8 mouse cellular contexts compared by ENCODE assay signal in the genomic region with DNA sequence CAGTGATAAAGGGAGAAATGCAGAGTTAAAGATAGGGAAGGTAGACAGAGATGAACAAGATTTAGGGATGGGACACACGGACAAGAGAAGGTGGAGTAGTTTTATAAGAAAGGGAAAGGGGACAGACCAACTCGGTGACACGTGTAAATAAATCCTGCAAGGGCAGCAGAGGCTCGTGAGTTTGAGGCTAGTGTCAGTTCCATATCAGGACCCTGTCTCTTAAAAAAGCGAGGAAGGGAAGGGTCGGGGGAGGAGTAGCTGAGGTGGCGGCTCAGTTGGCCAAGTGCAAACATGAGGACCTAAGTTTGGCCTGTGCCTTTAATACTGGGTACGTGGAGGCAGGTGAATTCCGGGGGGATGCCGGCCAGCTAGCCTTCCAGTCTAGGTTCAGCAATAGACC. TPM values are rescaled to one million over a fixed set of nuclear protein-coding genes. Genes with fewer than 3 reads are reported as not detected.
DNase-seq lines count a peak whose midpoint lies in the region; ATAC-seq and TF ChIP-seq lines count a peak whose summit lies in the region.

No protein-coding gene starts in this region.

- no peak overlapping the region for H3K27ac ChIP-seq in liver, embryonic 12.5 days
- H3K27ac ChIP-seq in stomach, postnatal 0 days (replicated peaks) = no peak overlapping the region

- 39% methylated on average over 10 of the region's 10 CpGs for whole genome bisulfite sequencing in liver, embryonic 12.5 days (ENCODE audit: insufficient replicate concordance)
- WGBS in stomach, postnatal 0 days = 25% methylated on average over 10 of the region's 10 CpGs

- ATAC-seq in megakaryocyte, adult 5-6 weeks (ENCODE audit: poor library complexity, severe bottlenecking) = no peak
- no peak for ATAC-seq in liver, embryonic 12.5 days
- ATAC-seq in stomach, postnatal 0 days (ENCODE audit: low FRiP score, low TSS enrichment) = no peak
- no peak for ATAC-seq in granulocyte monocyte progenitor cell, adult 5-6 weeks (replicated peaks; ENCODE audit: poor library complexity, severe bottlenecking)

- H3K36me3 ChIP-seq in megakaryocyte, embryonic 14.5 days (replicated peaks; ENCODE audit: low read length) = no peaks in the 10 kb centered on the region
- no peaks in the 10 kb centered on the region for H3K36me3 ChIP-seq in liver, embryonic 12.5 days
- H3K36me3 ChIP-seq in stomach, postnatal 0 days (ENCODE audit: control insufficient read depth, insufficient read depth, low read length) = no peaks in the 10 kb centered on the region

- peak overlapping the region; percentile 18; the same call in 1 of the 2 replicates for H3K9ac ChIP-seq in liver, embryonic 12.5 days
- peak overlapping the region; percentile 23; the same call in 1 of the 2 replicates for H3K9ac ChIP-seq in stomach, postnatal 0 days (ENCODE audit: low read length)

- H3K4me2 ChIP-seq in liver, embryonic 12.5 days = peak overlapping the region; percentile 70
- peak overlapping the region; percentile 62 for H3K4me2 ChIP-seq in stomach, postnatal 0 days (replicated peaks; ENCODE audit: low read depth)

- H3K9me3 ChIP-seq in megakaryocyte, embryonic 14.5 days = peaks cover 1% of the 10 kb centered on the region
- no peaks in the 10 kb centered on the region for H3K9me3 ChIP-seq in liver, embryonic 12.5 days (replicated peaks)
- H3K9me3 ChIP-seq in stomach, postnatal 0 days (ENCODE audit: control insufficient read depth, low read length) = no peaks in the 10 kb centered on the region

- intact Hi-C loops in left cerebral cortex, postnatal 36 days (cut with DNase I) = loop anchor here (2.0 to 5.0 kb wide), 3 partner anchors 39 to 169 kb away; no protein-coding TSS in a partner anchor

- DNase-seq in cerebellum, adult 9-11 months = peak; percentile 50
- no peak for DNase-seq in cerebellum, adult 8-10 months
- no peak for DNase-seq in stomach, postnatal 0 days (ENCODE audit: low spot score)
- DNase-seq in left cerebral cortex, postnatal 36 days (ENCODE audit: low spot score in 2 of 2) = no peak

- no peak for TF ChIP-seq CTCF in stomach, postnatal 0 days (IDR thresholded peaks at IDR 0.05; ENCODE audit: low read depth)

- H3K4me3 ChIP-seq in megakaryocyte, embryonic 14.5 days (replicated peaks) = peak overlapping the region; percentile 89
- H3K4me3 ChIP-seq in liver, embryonic 12.5 days = peak overlapping the region; percentile 44
- H3K4me3 ChIP-seq in stomach, postnatal 0 days (ENCODE audit: low read depth, low read length) = peak overlapping the region; percentile 37

- TF ChIP-seq EP300 in stomach, postnatal 0 days (optimal IDR thresholded peaks at IDR 0.05) = no peak

- peaks cover 31% of the 10 kb centered on the region for H3K27me3 ChIP-seq in megakaryocyte, embryonic 14.5 days (replicated peaks)
- peaks cover 71% of the 10 kb centered on the region for H3K27me3 ChIP-seq in liver, embryonic 12.5 days (replicated peaks)
- H3K27me3 ChIP-seq in stomach, postnatal 0 days (ENCODE audit: control insufficient read depth, insufficient read depth, low read length) = no peaks in the 10 kb centered on the region

- H3K4me1 ChIP-seq in megakaryocyte, embryonic 14.5 days = peaks cover 57% of the 10 kb centered on the region
- H3K4me1 ChIP-seq in liver, embryonic 12.5 days = peaks cover 52% of the 10 kb centered on the region
- peaks cover 2% of the 10 kb centered on the region; the same call in 1 of the 2 replicates for H3K4me1 ChIP-seq in stomach, postnatal 0 days (replicated peaks; ENCODE audit: control insufficient read depth, insufficient read depth)

RNA-seq across cellular contexts. Expression of gene Nfix, which starts 11.2 kb away (rescaled TPM):
- polyA plus RNA-seq in megakaryocyte, embryonic 14.5 days (2012; ENCODE audit: insufficient read depth, low replicate concordance) = 18.4 and 27.4 TPM in 2 replicates
- 23.8 and 26.9 TPM in 2 replicates for total RNA-seq in megakaryocyte, adult 5-6 weeks (2015)
- 7.7 and 17.0 TPM in 2 replicates for total RNA-seq in megakaryocyte, adult 5-6 weeks (2017)
- polyA plus RNA-seq in liver, embryonic 12.5 days (2016; fragmentation: Nextera tagmentation; extraction: Ambion mirVana) = 2.8 and 2.9 TPM in 2 replicates
- 36.5 and 36.6 TPM in 2 replicates for polyA plus RNA-seq in stomach, postnatal 0 days (2015; fragmentation: Nextera tagmentation; extraction: Ambion mirVana)
- 100 to 1,000 TPM; 303 to 353 TPM for total RNA-seq in left cerebral cortex, postnatal 36 days (2021)
- 25.7 and 51.2 TPM in 2 replicates for total RNA-seq in granulocyte monocyte progenitor cell, adult 5-6 weeks (2014; fragmentation: Nextera tagmentation)
- 9.5 and 12.8 TPM in 2 replicates for total RNA-seq in granulocyte monocyte progenitor cell, adult 5-6 weeks (2017)

RNA-seq across cellular contexts. Expression of gene Dand5, which starts 11.3 kb away (rescaled TPM):
- polyA plus RNA-seq in megakaryocyte, embryonic 14.5 days (2012; ENCODE audit: insufficient read depth, low replicate concordance) = 3.1 TPM in 1 of 2 replicates, not detected in the other
- 1.4 and 2.6 TPM in 2 replicates for total RNA-seq in megakaryocyte, adult 5-6 weeks (2015)
- total RNA-seq in megakaryocyte, adult 5-6 weeks (2017) = 0.28 and 4.4 TPM in 2 replicates
- polyA plus RNA-seq in liver, embryonic 12.5 days (2016; fragmentation: Nextera tagmentation; extraction: Ambion mirVana) = 3.4 and 4.3 TPM in 2 replicates
- 3.3 TPM in 2 replicates for polyA plus RNA-seq in stomach, postnatal 0 days (2015; fragmentation: Nextera tagmentation; extraction: Ambion mirVana)
- total RNA-seq in left cerebral cortex, postnatal 36 days (2021) = 10 to 100 TPM; 10.3 to 10.9 TPM
- total RNA-seq in granulocyte monocyte progenitor cell, adult 5-6 weeks (2014; fragmentation: Nextera tagmentation) = 4.1 and 4.7 TPM in 2 replicates
- total RNA-seq in granulocyte monocyte progenitor cell, adult 5-6 weeks (2017) = 3.6 and 3.7 TPM in 2 replicates

RNA-seq across cellular contexts. Expression of gene Gadd45gip1, which starts 20.0 kb away (rescaled TPM):
- polyA plus RNA-seq in megakaryocyte, embryonic 14.5 days (2012; ENCODE audit: insufficient read depth, low replicate concordance) = 37.4 and 49.3 TPM in 2 replicates
- 6.3 and 6.6 TPM in 2 replicates for total RNA-seq in megakaryocyte, adult 5-6 weeks (2015)
- 13.9 and 20.5 TPM in 2 replicates for total RNA-seq in megakaryocyte, adult 5-6 weeks (2017)
- 69.9 and 71.0 TPM in 2 replicates for polyA plus RNA-seq in liver, embryonic 12.5 days (2016; fragmentation: Nextera tagmentation; extraction: Ambion mirVana)
- 38.5 and 39.3 TPM in 2 replicates for polyA plus RNA-seq in stomach, postnatal 0 days (2015; fragmentation: Nextera tagmentation; extraction: Ambion mirVana)
- total RNA-seq in left cerebral cortex, postnatal 36 days (2021) = 10 to 100 TPM; 26.3 to 26.9 TPM
- 17.0 and 19.2 TPM in 2 replicates for total RNA-seq in granulocyte monocyte progenitor cell, adult 5-6 weeks (2014; fragmentation: Nextera tagmentation)
- total RNA-seq in granulocyte monocyte progenitor cell, adult 5-6 weeks (2017) = 46.2 and 52.4 TPM in 2 replicates

RNA-seq across cellular contexts. Expression of gene Rad23a, which starts 29.2 kb away (rescaled TPM):
- polyA plus RNA-seq in megakaryocyte, embryonic 14.5 days (2012; ENCODE audit: insufficient read depth, low replicate concordance) = 338 and 623 TPM in 2 replicates
- 35.6 and 36.9 TPM in 2 replicates for total RNA-seq in megakaryocyte, adult 5-6 weeks (2015)
- 27.6 and 29.5 TPM in 2 replicates for total RNA-seq in megakaryocyte, adult 5-6 weeks (2017)
- polyA plus RNA-seq in liver, embryonic 12.5 days (2016; fragmentation: Nextera tagmentation; extraction: Ambion mirVana) = 274 and 281 TPM in 2 replicates
- 69.8 and 70.6 TPM in 2 replicates for polyA plus RNA-seq in stomach, postnatal 0 days (2015; fragmentation: Nextera tagmentation; extraction: Ambion mirVana)
- 10 to 100 TPM; 77.9 to 78.8 TPM for total RNA-seq in left cerebral cortex, postnatal 36 days (2021)
- 41.8 TPM in 2 replicates for total RNA-seq in granulocyte monocyte progenitor cell, adult 5-6 weeks (2014; fragmentation: Nextera tagmentation)
- 20.1 and 21.4 TPM in 2 replicates for total RNA-seq in granulocyte monocyte progenitor cell, adult 5-6 weeks (2017)

RNA-seq across cellular contexts. Expression of gene Calr, which starts 35.4 kb away (rescaled TPM):
- polyA plus RNA-seq in megakaryocyte, embryonic 14.5 days (2012; ENCODE audit: insufficient read depth, low replicate concordance) = 235 and 510 TPM in 2 replicates
- total RNA-seq in megakaryocyte, adult 5-6 weeks (2015) = 163 and 187 TPM in 2 replicates
- 821 and 830 TPM in 2 replicates for total RNA-seq in megakaryocyte, adult 5-6 weeks (2017)
- 590 and 610 TPM in 2 replicates for polyA plus RNA-seq in liver, embryonic 12.5 days (2016; fragmentation: Nextera tagmentation; extraction: Ambion mirVana)
- 522 and 537 TPM in 2 replicates for polyA plus RNA-seq in stomach, postnatal 0 days (2015; fragmentation: Nextera tagmentation; extraction: Ambion mirVana)
- 100 to 1,000 TPM; 435 to 511 TPM for total RNA-seq in left cerebral cortex, postnatal 36 days (2021)
- total RNA-seq in granulocyte monocyte progenitor cell, adult 5-6 weeks (2014; fragmentation: Nextera tagmentation) = 1,333 and 1,645 TPM in 2 replicates
- 4,572 and 4,672 TPM in 2 replicates for total RNA-seq in granulocyte monocyte progenitor cell, adult 5-6 weeks (2017)

Comparison
In these comparisons a context has a peak if more than half of its experiments do, and no peak if none do; other contexts are left out.
1. H3K4me3 ChIP-seq: peak in every context shown above with its lines; median percentile 89 in megakaryocyte, embryonic 14.5 days; 44 in liver, embryonic 12.5 days; 37 in stomach, postnatal 0 days.
2. RNA of gene Nfix, which starts 11.2 kb away (total RNA-seq): 303 to 353 TPM in left cerebral cortex, postnatal 36 days; 9.5 to 51.2 TPM in granulocyte monocyte progenitor cell, adult 5-6 weeks and 7.7 to 26.9 TPM in megakaryocyte, adult 5-6 weeks; every median in the first group is over 4 times any median in the second.